Mouse (Mus musculus) bone marrow, adult 2 months (tissue): Measurements from ENCODE around the gene Lrrc25.

ENCODE experiments used
- CTCF ChIP-seq: fragments of 200-500 bp; IDR thresholded peaks from 2 replicates; pipeline ENCODE4 v1.5.1; 2011; ENCODE audit warnings: low read length, control low read depth; ENCODE audit not compliant: control insufficient read depth, insufficient read depth
- POLR2A ChIP-seq: fragments of 200-500 bp; IDR thresholded peaks from 2 replicates; pipeline ENCODE4 v1.6.1; 2011; ENCODE audit warnings: low read depth, mild to moderate bottlenecking, control low read depth, low read length, borderline replicate concordance; ENCODE audit not compliant: control insufficient read depth

DNA sequence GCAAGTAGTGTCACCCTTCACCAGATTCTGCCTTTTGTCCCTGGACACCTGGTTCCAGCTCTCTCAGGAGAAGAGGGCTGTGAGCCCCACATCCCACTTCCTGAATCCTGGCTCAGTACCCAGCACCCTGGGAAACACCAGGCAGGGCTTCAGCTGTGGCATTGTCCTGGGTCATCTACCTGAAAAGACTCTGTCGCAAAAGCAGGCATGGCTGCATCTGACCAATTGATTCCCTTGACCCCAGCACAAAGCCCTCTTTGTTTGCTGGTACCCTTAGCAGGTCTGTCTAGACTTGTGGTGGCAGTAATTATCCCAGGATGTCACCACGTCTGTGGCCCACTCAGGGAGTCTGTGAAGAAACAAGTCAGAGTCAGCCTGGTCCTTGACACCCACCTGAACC lies 39.5 kb downstream of the Lrrc25 start:
- TF ChIP-seq POLR2A (no peak), CTCF (no peak)
